Mouse (Mus musculus) urinary bladder, postnatal 36 days (tissue): Measurements from ENCODE around the gene Pdlim1.

Experiments used
- DNase-seq, 2 experiments: peaks; one replicate each; pipeline ENCODE4 v3.0.0; 2022; ENCODE audit warnings: low spot score in 2 of 2, mixed read lengths in 1 of 2

The Pdlim1 gene

DNA sequence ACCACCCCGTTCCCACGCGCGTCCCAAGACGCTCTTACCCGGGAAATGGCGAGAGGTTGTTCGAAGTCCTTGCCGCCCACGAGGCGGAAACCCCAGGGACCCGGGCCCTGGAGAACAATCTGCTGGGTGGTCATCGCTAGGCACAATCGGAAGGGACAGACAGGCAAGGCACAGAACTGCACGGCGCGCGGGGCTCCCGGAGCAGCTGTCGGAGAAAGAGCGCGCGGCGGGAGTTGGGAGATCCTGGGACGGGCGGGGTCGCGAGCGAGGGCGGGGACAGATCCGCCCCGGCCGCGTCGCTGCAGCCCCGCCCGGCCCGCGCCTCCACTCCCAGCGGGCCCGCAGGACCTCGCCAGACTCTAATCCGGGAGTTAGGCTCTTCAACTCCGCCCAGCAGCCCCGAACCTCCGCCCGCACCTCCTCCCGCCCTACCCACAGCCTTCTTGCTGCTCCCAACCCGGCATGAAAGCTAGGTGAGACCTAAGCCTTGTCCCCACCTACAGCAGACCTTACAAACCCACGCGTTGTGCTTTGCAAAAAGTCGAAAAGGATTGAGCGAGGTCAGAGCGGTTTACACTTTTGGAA is at the start of gene Pdlim1:
Gene Pdlim1, minus strand, starts transcription at position 535 of the 585 bp plus-strand sequence.
- DNase-seq, result peak; percentile 60 to 80

DNA sequence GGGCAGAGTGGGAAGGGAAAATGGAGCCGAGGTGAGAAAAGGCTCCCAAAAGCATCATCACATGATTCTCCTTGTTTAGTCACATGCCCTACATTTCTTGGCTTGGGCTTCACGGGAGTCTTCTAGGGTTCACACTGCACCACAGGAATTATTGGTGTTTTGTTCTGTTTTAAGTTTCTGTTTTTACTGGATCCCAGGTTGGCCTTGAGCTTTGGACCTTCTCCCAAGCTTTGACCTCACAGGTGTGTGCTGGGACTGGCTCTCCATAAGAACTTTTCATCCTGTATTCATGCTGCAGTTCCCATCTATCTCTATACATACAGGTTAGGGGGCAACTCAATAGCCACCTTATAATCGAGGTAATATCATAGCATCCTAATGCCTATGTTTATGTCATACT is 47.6 kb upstream of the Pdlim1 start:
- DNase-seq, result no peak

DNA sequence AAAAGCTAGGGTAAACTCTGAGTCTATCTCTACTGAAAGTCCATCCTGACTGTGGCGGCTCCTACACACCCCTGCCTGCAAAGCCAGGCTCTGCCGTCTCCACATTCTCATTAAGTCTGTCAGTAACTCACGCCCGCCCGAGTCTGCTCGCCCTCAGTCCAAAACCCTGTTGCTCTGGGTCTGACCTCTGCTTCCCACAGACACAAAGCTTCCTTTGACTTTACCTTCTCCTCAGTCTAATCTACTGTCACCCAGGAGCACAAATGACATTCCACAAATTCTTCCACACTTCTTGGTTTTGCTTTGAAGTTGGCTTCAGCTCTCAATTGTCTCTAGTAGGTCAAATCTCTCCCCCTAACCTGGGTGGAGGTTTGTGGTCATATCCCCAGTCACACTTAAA is 46.9 kb upstream of the Pdlim1 start:
- DNase-seq, result no peak

DNA sequence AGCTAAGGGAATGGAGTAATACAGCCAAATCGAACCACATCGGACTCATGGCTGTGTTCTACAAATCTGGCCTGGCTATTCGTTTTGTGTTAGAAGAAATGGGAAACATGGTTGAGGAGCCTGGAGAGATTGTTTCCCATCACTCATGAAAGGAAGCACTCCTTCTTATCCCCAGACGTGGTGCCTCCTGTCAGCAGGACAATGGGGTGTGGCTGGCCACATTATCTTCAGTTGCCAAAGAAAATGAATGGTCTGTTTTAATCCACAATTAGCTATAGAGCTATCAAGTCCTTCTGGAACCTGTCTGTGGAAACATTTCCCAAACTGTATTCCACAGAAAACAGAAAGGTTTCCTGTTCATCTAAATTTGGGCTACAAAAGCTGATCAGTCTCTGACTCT is 45.4 kb upstream of the Pdlim1 start:
- no peak for DNase-seq

DNA sequence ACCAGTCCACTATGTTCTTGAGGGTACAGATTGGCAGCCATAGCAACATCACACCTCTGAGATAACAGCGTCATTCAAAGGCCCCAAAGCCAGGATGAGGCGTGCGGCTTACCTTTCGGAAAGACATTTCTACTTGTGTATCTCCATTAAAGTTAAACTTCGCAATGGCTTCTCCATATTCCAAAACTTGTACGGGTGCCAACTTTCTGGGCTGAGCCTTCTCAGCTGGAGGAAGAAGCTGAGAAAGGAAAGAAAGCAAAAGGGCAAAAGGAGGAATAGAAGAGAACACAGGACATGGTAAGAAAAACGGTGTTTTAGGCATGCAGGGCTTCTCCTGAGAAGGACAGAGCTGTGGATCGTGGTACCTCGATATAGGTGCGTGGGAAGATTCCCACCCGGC is 42.6 kb upstream of the Pdlim1 start:
- no peak for DNase-seq

DNA sequence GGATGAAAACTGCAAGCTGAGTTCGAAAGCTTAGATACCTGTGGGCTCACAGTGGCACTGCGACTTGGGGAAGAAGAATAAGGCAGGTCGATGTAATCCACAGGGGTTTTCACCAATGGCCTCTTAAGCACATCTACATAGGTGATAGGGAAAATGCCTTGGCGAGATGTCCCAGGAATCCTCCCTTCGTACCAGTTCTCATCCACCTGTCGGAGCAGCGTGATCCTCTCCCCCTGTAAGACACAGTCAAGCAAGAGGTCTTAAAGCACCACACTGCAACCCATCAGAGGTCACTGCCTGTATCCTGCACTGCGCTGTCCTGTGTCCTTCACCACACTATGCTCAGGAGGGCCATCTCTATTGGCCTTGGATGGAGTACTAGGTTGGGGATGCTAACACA is 40.0 kb upstream of the Pdlim1 start:
- DNase-seq, result no peak

DNA sequence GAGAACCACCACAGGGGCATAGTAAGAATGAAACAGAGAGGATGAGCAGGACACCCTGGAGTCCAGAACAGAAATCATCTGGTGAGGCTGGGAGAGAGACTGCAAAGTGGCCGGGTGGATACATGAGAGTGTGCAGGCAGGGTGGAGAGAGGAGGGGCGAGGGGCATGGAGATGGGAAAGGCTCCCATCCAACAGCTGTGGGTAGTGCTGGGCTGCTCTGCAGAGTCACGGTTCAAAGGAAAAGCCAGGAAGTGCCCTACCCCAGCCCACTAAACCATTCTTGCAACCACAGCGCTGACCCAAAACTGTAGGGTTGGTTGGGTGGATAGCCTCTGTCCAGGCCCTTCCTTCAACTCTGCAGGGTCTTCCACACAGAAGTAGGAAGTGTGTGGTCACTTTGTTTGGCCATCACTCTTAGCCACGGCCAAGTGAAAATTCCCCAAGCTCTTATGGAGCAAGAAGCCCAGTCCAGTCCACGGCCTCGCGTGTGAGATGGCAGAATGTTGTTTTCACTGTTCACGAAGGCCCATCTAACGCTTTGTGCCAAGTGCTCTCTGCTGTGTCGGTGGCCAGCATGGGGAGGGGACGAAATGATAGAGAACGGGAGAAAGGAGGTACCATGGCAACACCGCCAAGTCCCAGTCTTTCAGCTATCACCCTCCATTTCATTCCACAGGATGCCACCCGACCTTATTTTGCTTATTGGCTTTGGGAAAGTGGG is 38.9 kb upstream of the Pdlim1 start:
- DNase-seq, result no peak

DNA sequence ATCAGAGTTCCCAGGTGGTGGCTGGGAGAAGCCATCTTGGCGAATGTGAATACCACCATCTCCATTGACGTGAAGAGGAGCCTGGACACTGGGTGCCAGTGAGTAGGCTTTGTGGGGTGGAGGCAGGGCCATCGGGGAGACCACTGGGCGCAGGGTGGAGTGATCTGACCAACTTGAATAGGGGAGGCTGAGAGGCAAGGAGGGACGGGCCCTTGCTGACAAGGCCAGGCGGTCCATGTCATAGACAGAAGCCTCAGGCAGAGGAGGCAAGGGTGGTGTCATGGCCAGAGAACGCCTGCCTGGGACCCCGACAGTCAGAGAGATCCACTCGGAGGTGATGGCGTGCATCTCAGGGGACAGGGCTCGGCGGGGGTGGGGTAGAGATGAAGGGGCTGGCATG is 38.3 kb upstream of the Pdlim1 start:
- DNase-seq, result no peak

DNA sequence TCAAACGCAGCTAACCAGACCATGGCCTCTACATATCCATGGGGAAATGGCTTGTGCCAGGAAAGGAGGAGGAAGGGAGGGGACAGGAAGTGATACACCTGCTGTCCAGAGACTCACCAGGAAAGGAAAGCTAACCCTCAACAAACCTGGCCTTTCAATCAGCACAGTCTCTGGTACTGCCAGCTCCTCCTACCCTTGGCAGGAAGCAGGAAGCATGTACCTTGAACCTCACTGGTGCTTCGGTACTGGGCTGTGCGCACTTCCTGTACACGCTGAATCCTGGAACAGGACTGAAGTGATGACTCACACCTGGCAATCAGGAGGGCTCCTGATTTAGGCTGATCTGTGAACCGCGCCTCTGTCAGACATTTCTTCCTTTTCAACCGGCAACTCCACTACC is 35.9 kb upstream of the Pdlim1 start:
- DNase-seq, result peak in 1 of 2 experiments; percentile 26

DNA sequence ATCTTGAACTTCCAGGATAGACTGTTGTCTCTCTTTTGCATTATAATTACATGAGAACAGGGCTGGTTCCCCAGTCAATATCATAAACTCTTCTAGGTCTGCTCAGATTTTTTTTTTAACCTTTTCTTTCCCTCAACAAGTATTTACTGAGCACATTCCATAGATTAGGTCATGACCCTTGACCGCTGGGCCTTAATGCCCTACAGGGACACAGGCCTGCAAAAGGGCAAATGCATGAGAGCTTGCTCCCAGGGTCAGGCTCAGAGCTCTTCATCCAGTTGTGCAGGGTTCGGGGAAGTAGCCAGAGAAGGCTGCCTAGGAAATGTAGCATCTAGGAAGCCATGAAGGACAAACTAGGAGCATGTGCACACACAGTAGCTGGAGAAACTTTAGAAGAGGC is 35.0 kb upstream of the Pdlim1 start:
- no peak for DNase-seq

DNA sequence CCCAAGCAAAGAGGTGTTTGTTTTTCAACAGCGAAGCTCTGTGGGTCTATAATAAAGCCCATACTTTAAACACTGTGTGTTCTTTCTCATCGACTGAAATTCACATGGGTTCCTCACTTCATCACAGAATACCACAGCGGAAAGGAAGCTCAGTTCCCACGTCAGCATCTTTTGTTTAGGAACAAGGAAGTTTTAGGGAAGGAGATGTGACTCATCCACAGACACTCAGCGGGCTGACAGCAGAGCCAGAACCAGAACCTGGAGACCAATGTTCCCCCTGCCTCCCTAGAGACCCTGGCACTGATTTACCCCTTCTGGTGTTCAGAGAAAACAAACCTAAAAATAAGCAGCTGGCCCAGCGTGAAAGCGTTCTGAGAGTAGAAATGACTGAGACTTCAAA is 33.8 kb upstream of the Pdlim1 start:
- DNase-seq, result no peak

DNA sequence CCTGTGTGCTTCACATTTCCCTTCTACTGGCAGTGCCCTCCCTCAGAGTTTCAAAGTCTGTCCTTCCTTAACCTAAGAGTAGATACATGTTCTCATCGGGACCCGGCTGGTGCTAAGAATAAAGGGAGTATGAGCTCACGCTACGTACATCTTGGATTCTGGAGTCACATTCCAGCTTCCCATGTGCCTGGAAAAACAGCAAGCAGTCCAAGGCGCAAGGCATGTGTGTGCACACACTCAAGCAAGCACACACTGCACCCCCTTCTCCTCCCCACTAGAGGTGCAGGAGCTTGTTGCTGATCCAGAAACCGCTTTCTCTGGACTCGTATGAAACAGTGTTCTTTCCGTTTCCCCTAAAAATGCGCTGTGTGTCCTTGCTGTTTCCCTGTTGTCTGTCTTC is 31.3 kb upstream of the Pdlim1 start:
- no peak for DNase-seq

DNA sequence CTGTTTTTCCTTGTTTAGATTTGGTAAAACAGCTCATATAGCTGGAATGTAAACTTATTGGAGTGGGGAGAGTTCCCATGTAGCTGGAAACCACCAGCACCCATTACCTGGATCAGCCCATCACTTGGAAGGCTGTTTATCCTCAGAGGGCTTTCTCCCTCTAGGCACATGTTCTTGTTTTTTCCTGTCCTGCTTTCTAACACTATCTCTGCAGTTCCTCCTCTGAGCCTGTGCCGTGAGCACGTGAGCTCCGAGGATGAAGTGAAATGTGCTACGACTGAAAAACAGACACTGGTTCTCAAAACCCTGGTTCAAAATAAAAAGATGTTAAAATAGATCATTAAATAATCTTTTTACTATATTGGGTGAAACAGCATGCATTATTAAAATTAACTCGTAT is 30.8 kb upstream of the Pdlim1 start:
- no peak for DNase-seq

DNA sequence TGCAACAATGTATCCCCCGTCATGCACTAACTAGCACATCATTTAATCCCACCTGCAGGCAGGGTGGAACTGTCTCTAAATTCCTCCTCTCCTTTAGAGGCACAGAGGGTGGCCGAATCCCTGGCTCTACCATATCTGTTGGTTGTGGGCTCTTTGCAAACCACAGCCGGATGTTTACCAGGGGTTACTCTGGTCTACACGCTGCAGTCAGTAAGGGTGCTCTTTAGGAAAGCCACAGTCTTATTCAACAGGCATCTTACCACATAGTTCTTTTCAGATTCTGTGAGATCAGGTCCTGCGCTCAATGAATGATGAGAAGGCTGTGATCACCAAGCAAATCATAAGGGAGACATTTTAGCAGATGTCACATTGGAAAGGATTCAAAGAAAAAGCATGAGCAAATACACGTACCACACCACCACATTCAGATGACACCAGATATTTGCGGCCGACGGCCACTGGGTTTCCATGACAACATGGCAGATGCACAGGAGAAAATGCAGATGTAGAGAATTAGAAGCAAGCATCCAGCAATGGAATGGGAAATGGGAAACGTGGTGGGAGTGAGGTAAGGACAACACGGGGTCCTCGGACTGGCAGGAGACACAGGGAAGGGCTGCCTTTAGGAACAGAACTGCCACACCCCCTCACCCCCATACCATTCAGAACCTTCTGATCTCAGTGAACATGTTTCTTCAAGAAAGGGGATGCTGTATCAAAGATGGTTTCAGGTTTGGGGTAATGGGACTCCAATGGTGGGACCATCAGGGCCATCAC is 28.5 kb upstream of the Pdlim1 start:
- no peak for DNase-seq

DNA sequence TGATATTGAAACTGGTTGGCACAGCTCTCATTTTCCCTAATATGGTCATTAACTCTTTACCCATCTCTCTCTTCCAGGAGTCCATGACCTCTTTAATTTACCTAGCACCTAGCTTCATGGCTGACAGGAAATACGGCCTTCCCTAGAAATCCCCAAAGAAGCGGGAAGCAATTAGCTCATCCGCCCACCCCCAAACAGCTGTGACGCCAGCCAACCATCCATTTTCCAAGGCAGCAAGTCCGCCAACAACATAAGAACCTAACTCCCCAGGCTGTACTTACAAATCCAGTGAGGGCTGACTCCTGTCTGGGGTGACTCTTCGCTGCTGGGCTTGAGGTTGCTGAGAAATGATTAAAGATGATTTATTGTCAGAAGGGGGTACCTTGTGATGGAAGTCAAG is 27.5 kb upstream of the Pdlim1 start:
- DNase-seq, result no peak

DNA sequence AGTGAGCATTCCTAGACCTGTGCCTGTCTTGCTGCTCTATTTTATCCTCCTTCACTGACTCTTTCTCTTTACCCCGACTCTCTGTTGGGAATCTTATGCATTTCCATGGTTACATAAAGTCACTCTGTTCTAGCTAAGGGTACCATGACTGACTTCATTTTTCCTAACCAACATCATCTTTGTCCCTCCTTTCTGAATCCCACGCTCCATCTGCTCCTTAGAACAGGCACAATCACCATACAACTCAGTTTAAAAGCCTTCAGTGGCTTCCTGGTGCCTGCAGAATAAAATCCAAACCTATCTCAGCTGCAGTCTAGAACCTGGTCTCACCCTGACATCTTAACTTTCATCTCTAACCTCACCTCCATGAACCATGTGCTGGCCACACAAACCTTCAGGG is 26.9 kb upstream of the Pdlim1 start:
- no peak for DNase-seq

DNA sequence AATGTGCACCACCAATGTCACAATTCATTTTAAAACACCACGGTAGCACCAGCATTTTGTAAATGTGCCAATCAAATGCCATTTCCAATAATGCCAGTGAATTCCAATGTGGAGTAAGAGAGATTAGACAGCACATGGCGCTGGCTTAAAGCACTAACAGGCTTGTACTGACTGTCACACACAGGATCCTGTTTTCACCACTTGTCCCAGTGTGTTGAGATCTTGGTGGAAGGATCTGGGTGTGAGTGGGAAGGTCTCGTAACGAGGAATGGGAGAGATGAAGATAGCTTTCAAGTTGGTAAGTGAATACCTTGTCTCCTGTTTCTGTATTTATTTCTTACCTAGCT is 26.1 kb upstream of the Pdlim1 start:
- DNase-seq, result no peak

DNA sequence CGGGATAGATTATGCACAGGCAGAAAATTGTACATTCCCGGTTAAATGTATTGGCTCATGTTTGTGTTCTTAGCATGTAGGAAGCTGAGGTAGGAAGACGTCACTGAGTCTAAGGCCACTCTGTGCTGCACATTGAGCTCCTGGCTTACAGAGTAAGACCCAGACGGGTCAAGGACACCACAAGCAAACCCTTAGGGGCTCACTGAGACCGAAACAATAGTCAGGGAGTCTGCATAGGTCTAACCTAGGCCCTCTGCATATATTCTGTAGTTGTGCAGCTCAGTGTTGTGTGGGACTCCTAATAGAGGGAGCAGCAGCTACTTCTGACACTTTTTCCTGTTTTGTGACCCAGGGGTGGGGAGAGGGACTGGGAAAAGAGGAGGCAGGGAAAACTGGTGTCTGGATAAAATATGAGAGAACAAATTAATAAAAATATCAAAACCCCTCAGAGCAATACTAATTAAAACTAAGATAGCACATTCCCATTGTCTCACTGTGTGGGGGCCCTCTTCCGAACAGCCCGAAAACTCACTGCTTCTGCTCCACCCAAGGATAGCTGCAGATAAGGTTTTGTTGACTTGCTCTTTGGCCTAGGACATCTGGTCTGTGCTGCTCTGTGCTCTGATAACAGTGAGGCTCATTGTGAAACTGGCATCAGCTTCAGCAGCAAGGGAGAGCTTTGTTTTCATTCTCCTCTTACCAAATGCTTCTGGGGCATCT is 25.6 kb upstream of the Pdlim1 start:
- DNase-seq, result no peak

DNA sequence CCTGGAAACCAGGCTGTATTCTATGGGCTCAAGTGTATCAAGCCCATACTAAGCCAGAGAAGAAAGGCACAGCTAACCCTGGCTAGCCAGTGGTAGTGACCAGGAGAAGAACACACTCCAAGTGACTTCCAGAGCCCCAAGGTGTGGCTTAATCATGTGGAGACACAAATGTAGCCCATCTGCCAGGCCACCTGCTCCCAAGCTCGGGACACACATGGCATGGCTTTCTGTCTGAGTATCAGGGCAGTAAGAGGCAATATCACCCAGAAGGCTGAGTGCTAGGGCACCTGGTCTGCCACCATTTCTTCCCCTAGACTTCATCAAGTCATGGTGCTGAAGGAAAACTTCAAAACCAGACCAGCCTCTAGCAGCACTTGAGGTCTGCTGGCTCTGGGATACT is 22.6 kb upstream of the Pdlim1 start:
- DNase-seq, result no peak

DNA sequence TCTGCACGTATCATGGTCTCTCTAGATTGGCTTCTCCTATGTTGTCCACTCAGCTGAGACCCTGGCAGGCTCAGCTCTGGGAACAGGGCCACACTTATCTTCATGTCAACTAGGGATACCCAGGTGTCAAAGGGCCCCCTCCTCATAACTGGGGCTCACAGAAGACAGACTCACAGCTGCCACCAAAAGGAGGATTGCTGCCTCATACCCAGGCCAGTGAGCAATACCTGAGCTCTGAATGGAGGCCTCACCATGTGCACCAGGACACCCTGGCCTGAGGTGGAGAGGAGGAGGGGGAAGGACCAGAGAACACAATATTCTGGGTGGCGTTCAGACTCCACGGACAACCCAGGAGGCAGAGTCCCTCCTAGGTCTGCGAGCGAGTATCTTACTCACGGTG is 22.1 kb upstream of the Pdlim1 start:
- no peak for DNase-seq

DNA sequence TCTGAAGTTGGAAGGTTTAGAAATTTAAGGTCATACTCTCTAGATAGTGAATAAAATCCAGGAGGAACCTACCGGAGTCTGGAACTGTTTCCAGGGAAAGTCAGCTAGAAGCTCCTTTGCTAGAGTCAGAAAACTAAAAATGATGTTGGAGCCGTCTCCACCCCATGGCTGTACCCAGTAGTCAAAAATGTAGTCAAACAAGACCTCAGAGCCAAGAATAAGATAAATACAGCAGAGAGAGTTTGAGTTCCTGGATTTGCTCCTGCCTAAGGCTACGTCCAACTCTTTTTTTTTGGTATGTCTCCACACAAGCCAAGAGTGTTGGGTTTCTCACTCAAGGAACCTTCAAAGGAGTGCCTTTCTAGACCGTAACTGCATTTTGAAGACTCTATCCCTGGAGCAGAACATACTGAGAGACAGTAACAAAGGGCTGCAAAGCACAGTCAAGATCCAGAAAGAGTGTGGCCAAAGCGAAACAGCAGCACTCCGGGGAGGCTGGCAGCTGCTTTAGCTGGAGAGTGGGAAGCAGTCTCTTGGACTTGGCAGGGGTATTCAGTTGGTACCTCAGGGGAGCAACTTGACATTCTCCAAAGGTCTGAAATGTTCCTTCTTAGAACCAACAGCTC is 18.6 kb upstream of the Pdlim1 start:
- DNase-seq, result no peak

DNA sequence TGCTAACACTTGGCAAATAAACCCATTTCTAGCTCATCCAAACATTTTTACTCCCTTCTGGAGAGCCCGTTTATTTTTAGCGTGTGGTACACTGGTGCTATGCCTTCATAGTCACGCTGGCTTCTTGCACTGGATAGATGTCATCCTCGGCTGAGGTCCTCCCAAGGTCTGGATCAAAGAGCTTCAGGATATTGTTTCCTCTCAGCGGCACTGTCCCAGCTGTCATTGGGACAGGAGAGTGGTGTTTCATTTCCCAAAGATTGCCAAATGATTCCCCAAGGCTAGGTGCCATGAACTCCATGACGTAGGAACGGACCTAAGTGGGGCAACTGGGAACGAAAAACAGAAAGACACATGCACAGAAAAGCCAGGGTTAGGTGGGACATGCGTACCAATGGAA is 16.8 kb upstream of the Pdlim1 start:
- DNase-seq, result no peak
